Mouse (Mus musculus) CD4-positive helper T cell, adult 2 months (primary cell): ENCODE data around the gene Hdac4.
A peak's percentile ranks its signal among the peaks of the same experiment; 100 is the strongest.

Experiments used
- DNase-seq: peaks from one replicate; pipeline ENCODE4 v3.0.0-alpha.2; 2012; ENCODE audit warnings: low read depth, missing footprints, low spot score

The Hdac4 gene

GRCm38 (mm10) chr1:91922235-91923152 lies 273.0 kb downstream of the Hdac4 start:
- no peak for DNase-seq

- DNase-seq = no peak
Observed at GRCm38 (mm10) chr1:91921702-91922101, 273.8 kb downstream of the Hdac4 start.

GRCm38 (mm10) chr1:91921279-91921678 lies 274.2 kb downstream of the Hdac4 start:
- DNase-seq = no peak

DNA sequence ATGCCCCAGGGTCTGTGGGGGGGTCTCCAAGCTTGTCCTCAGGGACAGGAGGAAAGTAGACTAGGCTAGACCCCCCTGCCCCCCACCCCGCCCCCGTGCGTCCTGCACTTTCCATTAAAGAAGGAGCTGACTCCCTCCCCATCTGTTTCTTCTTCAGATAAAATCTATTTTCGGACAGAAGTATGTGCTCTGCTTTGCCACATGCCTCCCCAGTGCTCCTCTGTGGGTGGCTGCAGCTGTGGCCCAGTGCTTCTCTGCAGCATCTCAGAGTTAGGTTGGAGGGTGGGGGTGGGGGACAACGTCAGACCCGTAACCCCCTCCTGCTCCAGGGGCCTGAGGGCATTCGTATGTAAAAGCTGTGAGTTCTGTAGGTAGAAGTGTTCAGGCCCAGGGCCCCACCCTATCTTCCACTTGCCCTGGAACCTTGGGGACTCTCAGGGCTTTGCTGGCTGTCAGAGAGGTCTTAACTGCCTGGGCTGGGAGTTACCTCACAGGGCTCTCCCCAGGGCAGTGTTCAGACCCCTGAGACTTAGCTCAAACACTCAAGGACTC lies 275.4 kb downstream of the Hdac4 start:
- DNase-seq = no peak

GRCm38 (mm10) chr1:91918257-91918800 lies 277.2 kb downstream of the Hdac4 start:
- no peak for DNase-seq

DNA sequence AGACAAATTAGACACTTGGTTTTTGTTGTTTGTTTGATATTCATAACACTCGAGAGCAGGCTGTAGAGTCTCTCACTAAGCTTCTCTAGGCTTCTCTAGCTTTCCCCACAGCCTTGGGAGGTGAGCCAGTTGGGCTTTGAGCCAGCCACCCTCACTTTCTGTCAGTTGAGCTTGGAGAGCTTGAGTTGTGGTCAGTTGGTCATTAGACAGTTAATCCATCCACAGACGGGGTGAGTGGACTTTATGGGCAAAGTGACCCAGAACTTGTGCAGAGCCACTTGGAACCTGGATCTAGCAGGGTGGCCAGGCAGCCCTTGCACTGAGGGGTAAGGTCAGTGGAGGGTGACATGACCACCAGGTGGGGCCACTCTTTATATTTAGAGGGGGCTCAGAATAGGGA lies 277.9 kb downstream of the Hdac4 start:
- DNase-seq = no peak

- DNase-seq = no peak
Observed at GRCm38 (mm10) chr1:91915961-91916360, 279.5 kb downstream of the Hdac4 start.

- DNase-seq = no peak
Observed at GRCm38 (mm10) chr1:91914648-91915047, 280.9 kb downstream of the Hdac4 start.

GRCm38 (mm10) chr1:91913850-91914249 lies 281.6 kb downstream of the Hdac4 start:
- peak; percentile 48 for DNase-seq

- no peak for DNase-seq
Observed at GRCm38 (mm10) chr1:91912227-91913119, 283.0 kb downstream of the Hdac4 start.

- no peak for DNase-seq
Observed at GRCm38 (mm10) chr1:91905268-91905667, 290.2 kb downstream of the Hdac4 start.

GRCm38 (mm10) chr1:91903241-91903981 lies 292.1 kb downstream of the Hdac4 start:
- no peak for DNase-seq

GRCm38 (mm10) chr1:91897078-91897477 lies 298.4 kb downstream of the Hdac4 start:
- peak; percentile 21 for DNase-seq

- DNase-seq = no peak
Observed at GRCm38 (mm10) chr1:91894286-91894685, 301.2 kb downstream of the Hdac4 start.

GRCm38 (mm10) chr1:91893598-91893997 lies 301.9 kb downstream of the Hdac4 start:
- DNase-seq = no peak

DNA sequence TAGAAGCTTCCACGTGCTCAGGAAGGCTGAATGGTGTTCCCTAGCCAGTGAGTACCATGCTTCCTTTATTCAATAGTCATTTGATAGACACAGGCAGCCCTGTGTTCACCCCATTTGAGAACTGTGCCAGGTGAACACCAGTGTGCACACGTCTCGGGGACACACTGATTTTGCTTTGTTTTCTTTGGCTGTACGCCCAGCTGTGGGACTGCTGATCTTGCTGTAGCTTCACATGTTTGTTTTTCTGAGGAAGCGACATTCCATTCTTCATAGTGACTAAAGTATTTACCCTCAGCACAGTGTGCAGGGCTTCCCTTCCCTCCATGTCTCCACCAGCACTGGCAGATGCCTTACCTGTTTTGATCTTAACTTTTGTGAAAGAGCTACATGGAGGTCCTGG lies 312.4 kb downstream of the Hdac4 start:
- DNase-seq = no peak

DNA sequence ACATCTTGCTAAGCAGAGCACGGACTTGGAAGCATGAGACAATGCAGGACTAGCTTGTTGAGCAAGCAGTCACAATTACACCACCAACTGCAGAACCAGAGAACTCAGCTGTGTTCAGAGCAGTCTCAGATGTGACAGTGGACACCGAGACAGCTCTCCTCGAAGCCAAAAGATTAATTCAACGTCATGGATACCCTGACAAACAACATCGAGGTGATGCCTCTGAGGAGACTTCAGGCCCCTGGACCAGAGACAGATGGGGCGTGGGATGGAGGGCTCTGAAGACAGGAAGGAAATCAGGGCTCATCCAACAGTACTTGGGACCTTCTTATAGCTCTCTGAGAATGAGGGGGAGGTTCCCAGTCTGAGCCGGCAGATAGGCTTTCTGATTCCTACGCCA lies 314.6 kb downstream of the Hdac4 start:
- no peak for DNase-seq

DNA sequence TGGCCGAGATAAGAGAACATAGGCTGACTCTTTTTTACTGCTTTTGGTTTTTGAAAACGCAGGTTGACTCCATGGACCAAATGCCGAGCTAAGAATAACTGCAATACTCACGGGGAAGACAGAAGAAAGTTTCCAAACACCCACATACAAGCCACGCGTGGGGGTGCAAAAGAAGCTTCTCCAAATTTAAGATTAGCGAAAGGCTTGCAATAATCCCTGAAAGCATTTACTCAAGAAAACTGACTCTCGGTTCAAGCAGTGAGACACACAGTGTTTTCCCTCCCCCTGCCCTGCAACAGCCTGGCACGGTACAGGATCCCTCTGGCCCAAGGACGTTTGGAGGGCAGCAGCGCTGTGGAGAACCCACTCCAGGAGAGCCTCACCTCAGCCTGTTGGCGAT lies 315.3 kb downstream of the Hdac4 start:
- DNase-seq = no peak
